Mouse (Mus musculus) forebrain, embryonic 12.5 days (tissue): ENCODE measurements at regions not wholly inside any gene's neighbourhood (a gene's known extent, or its start where the extent isn't known, plus 50 kb on each side); places are given as distances from the start of the nearest gene placed in this dataset.

Experiments used
- ATAC-seq: fragments of 200-750 bp; cut with Nextera tagmentation; 2 replicates; pipeline ENCODE4 v1.8.0; 2017; ENCODE audit warnings: moderate TSS enrichment; ENCODE audit not compliant: low FRiP score
- H3K27ac ChIP-seq: fragments of 300-500 bp; sonication (generic); 2 replicates; pipeline ENCODE4 v1.5.1; 2016; ENCODE audit warnings: mild to moderate bottlenecking
- H3K27me3 ChIP-seq: fragments of 300-500 bp; sonication (generic); 2 replicates; pipeline ENCODE4 v1.6.1; 2016; ENCODE audit warnings: mild to moderate bottlenecking
- H3K36me3 ChIP-seq: fragments of 300-500 bp; sonication (generic); replicated peaks from 2 replicates; pipeline ENCODE4 v1.6.1; 2016; ENCODE audit warnings: mild to moderate bottlenecking
- H3K4me1 ChIP-seq: fragments of 300-500 bp; sonication (generic); 2 replicates; pipeline ENCODE4 v1.6.1; 2016
- H3K4me2 ChIP-seq: fragments of 300-500 bp; sonication (generic); 2 replicates; pipeline ENCODE4 v1.6.1; 2016; ENCODE audit warnings: mild to moderate bottlenecking, moderate library complexity
- H3K4me3 ChIP-seq: fragments of 300-500 bp; sonication (generic); replicated peaks from 2 replicates; pipeline ENCODE4 v1.5.1; 2016; ENCODE audit warnings: mild to moderate bottlenecking
- H3K9ac ChIP-seq: fragments of 300-500 bp; sonication (generic); 2 replicates; pipeline ENCODE4 v1.6.1; 2016; ENCODE audit warnings: mild to moderate bottlenecking
- H3K9me3 ChIP-seq: fragments of 300-500 bp; sonication (generic); 2 replicates; pipeline ENCODE4 v1.6.1; 2016
- WGBS: fragments of 180-500 bp; shearing (Covaris S2); methylation state at CpG from one replicate; pipeline ENCODE4 v1.1.7; 2016; 5-methylcytosine and 5-hydroxymethylcytosine counted together

GRCm38 (mm10) chr2:75463091-75463490 is 196.0 kb upstream of the Hnrnpa3 start:
- ATAC-seq, result no peak
- 76% methylated on average over 9 of the region's 9 CpGs for WGBS
- no peak overlapping the region for H3K4me2 ChIP-seq
- peaks cover 15% of the 10 kb centered on the region for H3K4me1 ChIP-seq
- H3K27me3 ChIP-seq, result no peaks in the 10 kb centered on the region
- H3K36me3 ChIP-seq, result no peaks in the 10 kb centered on the region
- no peak overlapping the region for H3K27ac ChIP-seq
- H3K9me3 ChIP-seq, result no peaks in the 10 kb centered on the region
- H3K4me3 ChIP-seq, result no peak overlapping the region
- no peak overlapping the region for H3K9ac ChIP-seq

- Histone ChIP-seq H3K27me3 (no peaks in the 10 kb centered on the region), H3K4me3 (no peak overlapping the region), H3K27ac (no peak overlapping the region), H3K36me3 (no peaks in the 10 kb centered on the region), H3K9me3 (no peaks in the 10 kb centered on the region), H3K9ac (no peak overlapping the region), H3K4me1 (peaks cover 15% of the 10 kb centered on the region), H3K4me2 (no peak overlapping the region)
- no peak for ATAC-seq
- WGBS, result 61% methylated on average over 2 of the region's 2 CpGs
Observed at GRCm38 (mm10) chr2:75464429-75464828, 194.6 kb upstream of the Hnrnpa3 start.

- Histone ChIP-seq H3K27ac (no peak overlapping the region), H3K9ac (no peak overlapping the region), H3K27me3 (no peaks in the 10 kb centered on the region), H3K4me2 (no peak overlapping the region), H3K4me3 (no peak overlapping the region), H3K36me3 (no peaks in the 10 kb centered on the region), H3K9me3 (no peaks in the 10 kb centered on the region), H3K4me1 (peaks cover 11% of the 10 kb centered on the region)
- 61% methylated on average over 8 of the region's 8 CpGs for WGBS
- ATAC-seq, result no peak
Observed at GRCm38 (mm10) chr2:75468851-75469250, 190.2 kb upstream of the Hnrnpa3 start.

GRCm38 (mm10) chr2:75469958-75470687 is 188.9 kb upstream of the Hnrnpa3 start:
- Histone ChIP-seq H3K9ac (0 out of 2 replicates have a peak overlapping the region, but pooled peaks have one; percentile 1), H3K36me3 (no peaks in the 10 kb centered on the region), H3K27me3 (no peaks in the 10 kb centered on the region), H3K4me3 (no peak overlapping the region), H3K4me2 (no peak overlapping the region; the same call in 1 of the 2 replicates), H3K27ac (peak overlapping the region; percentile 77), H3K9me3 (no peaks in the 10 kb centered on the region), H3K4me1 (peaks cover 11% of the 10 kb centered on the region)
- peak; percentile 89 for ATAC-seq
- 41% methylated on average over 15 of the region's 15 CpGs for WGBS

GRCm38 (mm10) chr2:75470688-75471054 is 188.4 kb upstream of the Hnrnpa3 start:
- 0 out of 2 replicates have a peak overlapping the region, but pooled peaks have one; percentile 1 for H3K9ac ChIP-seq
- no peak overlapping the region for H3K4me3 ChIP-seq
- no peak overlapping the region; the same call in 1 of the 2 replicates for H3K4me2 ChIP-seq
- 62% methylated on average over 9 of the region's 9 CpGs for WGBS
- H3K9me3 ChIP-seq, result no peaks in the 10 kb centered on the region
- no peaks in the 10 kb centered on the region for H3K27me3 ChIP-seq
- no peaks in the 10 kb centered on the region for H3K36me3 ChIP-seq
- ATAC-seq, result peak; percentile 36; the same call in 1 of the 2 replicates
- H3K27ac ChIP-seq, result peak overlapping the region; percentile 77
- H3K4me1 ChIP-seq, result peaks cover 11% of the 10 kb centered on the region

GRCm38 (mm10) chr2:75472489-75472888 is 186.6 kb upstream of the Hnrnpa3 start:
- Histone ChIP-seq H3K27me3 (no peaks in the 10 kb centered on the region), H3K4me1 (peaks cover 11% of the 10 kb centered on the region), H3K9me3 (no peaks in the 10 kb centered on the region), H3K27ac (no peak overlapping the region), H3K9ac (no peak overlapping the region), H3K36me3 (no peaks in the 10 kb centered on the region), H3K4me3 (no peak overlapping the region), H3K4me2 (no peak overlapping the region)
- WGBS, result 83% methylated on average over 9 of the region's 9 CpGs
- ATAC-seq, result no peak

GRCm38 (mm10) chr2:75474509-75474908 is 184.6 kb upstream of the Hnrnpa3 start:
- Histone ChIP-seq H3K9me3 (no peaks in the 10 kb centered on the region), H3K27me3 (no peaks in the 10 kb centered on the region), H3K4me1 (peaks cover 11% of the 10 kb centered on the region), H3K9ac (no peak overlapping the region), H3K36me3 (no peaks in the 10 kb centered on the region), H3K27ac (no peak overlapping the region), H3K4me2 (no peak overlapping the region), H3K4me3 (no peak overlapping the region)
- WGBS, result 76% methylated on average over 6 of the region's 6 CpGs
- no peak for ATAC-seq

- H3K27ac ChIP-seq, result no peak overlapping the region
Observed at GRCm38 (mm10) chr2:75476350-75476749, 182.7 kb upstream of the Hnrnpa3 start.

GRCm38 (mm10) chr2:75477076-75477475 is 182.0 kb upstream of the Hnrnpa3 start:
- Histone ChIP-seq H3K27ac (no peak overlapping the region), H3K9me3 (no peaks in the 10 kb centered on the region), H3K9ac (no peak overlapping the region), H3K4me1 (no peaks in the 10 kb centered on the region; the same call in 1 of the 2 replicates), H3K36me3 (no peaks in the 10 kb centered on the region), H3K4me2 (no peak overlapping the region), H3K27me3 (no peaks in the 10 kb centered on the region), H3K4me3 (no peak overlapping the region)
- no peak for ATAC-seq
- WGBS, result 83% methylated on average over 8 of the region's 8 CpGs

More at GRCm38 (mm10) chr2:75476350-75476749, 182.7 kb upstream of the Hnrnpa3 start:
- H3K4me2 ChIP-seq, result no peak overlapping the region
- H3K36me3 ChIP-seq, result no peaks in the 10 kb centered on the region
- WGBS, result 92% methylated on average over 1 of the region's 1 CpGs
- no peaks in the 10 kb centered on the region for H3K4me1 ChIP-seq
- H3K4me3 ChIP-seq, result no peak overlapping the region
- no peak overlapping the region for H3K9ac ChIP-seq
- ATAC-seq, result no peak
- H3K9me3 ChIP-seq, result no peaks in the 10 kb centered on the region
- no peaks in the 10 kb centered on the region for H3K27me3 ChIP-seq

GRCm38 (mm10) chr2:75479546-75479945 is 179.5 kb upstream of the Hnrnpa3 start:
- no peak for ATAC-seq
- 86% methylated on average over 5 of the region's 5 CpGs for WGBS
- H3K4me2 ChIP-seq, result no peak overlapping the region
- H3K27ac ChIP-seq, result no peak overlapping the region
- no peak overlapping the region for H3K4me3 ChIP-seq
- H3K4me1 ChIP-seq, result peaks cover 6% of the 10 kb centered on the region; the same call in 1 of the 2 replicates
- H3K36me3 ChIP-seq, result no peaks in the 10 kb centered on the region
- H3K9me3 ChIP-seq, result no peaks in the 10 kb centered on the region
- no peak overlapping the region for H3K9ac ChIP-seq
- H3K27me3 ChIP-seq, result no peaks in the 10 kb centered on the region

- Histone ChIP-seq H3K36me3 (no peaks in the 10 kb centered on the region), H3K9me3 (no peaks in the 10 kb centered on the region), H3K27ac (no peak overlapping the region), H3K9ac (no peak overlapping the region), H3K4me2 (no peak overlapping the region; the same call in 1 of the 2 replicates), H3K27me3 (no peaks in the 10 kb centered on the region), H3K4me3 (no peak overlapping the region), H3K4me1 (peaks cover 6% of the 10 kb centered on the region)
- ATAC-seq, result no peak
- WGBS, result 54% methylated on average over 8 of the region's 8 CpGs
Observed at GRCm38 (mm10) chr2:75481863-75482262, 177.2 kb upstream of the Hnrnpa3 start.

- peaks cover 6% of the 10 kb centered on the region for H3K4me1 ChIP-seq
- 81% methylated on average over 2 of the region's 2 CpGs for WGBS
- H3K27ac ChIP-seq, result no peak overlapping the region
- H3K9ac ChIP-seq, result no peak overlapping the region
- no peak overlapping the region for H3K4me3 ChIP-seq
- H3K27me3 ChIP-seq, result no peaks in the 10 kb centered on the region
- H3K9me3 ChIP-seq, result no peaks in the 10 kb centered on the region
- no peaks in the 10 kb centered on the region for H3K36me3 ChIP-seq
- no peak overlapping the region for H3K4me2 ChIP-seq
- ATAC-seq, result no peak
Observed at GRCm38 (mm10) chr2:75482484-75482883, 176.6 kb upstream of the Hnrnpa3 start.

- H3K4me3 ChIP-seq, result no peak overlapping the region
- H3K27ac ChIP-seq, result no peak overlapping the region
- 0 out of 2 replicates have a peak overlapping the region, but pooled peaks have one; percentile 4 for H3K4me2 ChIP-seq
- 33% methylated on average over 10 of the region's 10 CpGs for WGBS
- H3K9ac ChIP-seq, result no peak overlapping the region
- peaks cover 6% of the 10 kb centered on the region for H3K4me1 ChIP-seq
- H3K36me3 ChIP-seq, result no peaks in the 10 kb centered on the region
- no peaks in the 10 kb centered on the region for H3K9me3 ChIP-seq
- no peaks in the 10 kb centered on the region for H3K27me3 ChIP-seq
- no peak for ATAC-seq
Observed at GRCm38 (mm10) chr2:75484951-75485350, 174.1 kb upstream of the Hnrnpa3 start.
